Mouse (Mus musculus) ovary, postnatal 10 days (tissue): ENCODE results near the gene Slc16a13.
A peak's percentile ranks its signal among the peaks of the same experiment; 100 is the strongest.

Experiments used
- DNase-seq: peaks from one replicate; pipeline ENCODE4 v3.0.0; 2022; ENCODE audit warnings: low spot score

Gene Slc16a13

GRCm38 (mm10) chr11:70220731-70221602, at the start of gene Slc16a13:
Slc16a13 (minus strand) TSS chr11:70221064.
- peak; percentile 63 for DNase-seq

GRCm38 (mm10) chr11:70266405-70266804, 45.5 kb upstream of the Slc16a13 start:
- no peak for DNase-seq

- no peak for DNase-seq
These were observed 45.0 kb upstream of the Slc16a13 start for GRCm38 (mm10) chr11:70265819-70266218.

GRCm38 (mm10) chr11:70265252-70265651, 44.4 kb upstream of the Slc16a13 start:
- DNase-seq: no peak

GRCm38 (mm10) chr11:70259035-70259434, 38.2 kb upstream of the Slc16a13 start:
- no peak for DNase-seq

GRCm38 (mm10) chr11:70254931-70255531, 34.2 kb upstream of the Slc16a13 start, which contains the start of gene Alox12:
Alox12 (minus strand) TSS chr11:70255353.
- no peak for DNase-seq

GRCm38 (mm10) chr11:70254337-70254736, 33.5 kb upstream of the Slc16a13 start:
- DNase-seq: no peak

- DNase-seq: no peak
These were observed 31.0 kb upstream of the Slc16a13 start for GRCm38 (mm10) chr11:70251853-70252252.

- DNase-seq: no peak
These were observed 29.3 kb upstream of the Slc16a13 start for GRCm38 (mm10) chr11:70250150-70250549.

GRCm38 (mm10) chr11:70247136-70247845, 26.4 kb upstream of the Slc16a13 start:
- DNase-seq: no peak

GRCm38 (mm10) chr11:70242591-70242990, 21.7 kb upstream of the Slc16a13 start:
- DNase-seq: no peak

- peak; percentile 79 for DNase-seq
These were observed 18.8 kb upstream of the Slc16a13 start, which contains the start of the genes Gm21988 and Rnasek for GRCm38 (mm10) chr11:70239541-70240279. Gm21988 (minus strand) TSS chr11:70239830. Rnasek (minus strand) TSS chr11:70239842.

GRCm38 (mm10) chr11:70238591-70239440, 18.0 kb upstream of the Slc16a13 start:
- no peak for DNase-seq

- peak; percentile 98 for DNase-seq
These were observed 16.7 kb upstream of the Slc16a13 start, which contains the start of gene 0610010K14Rik for GRCm38 (mm10) chr11:70237457-70238167. 0610010K14Rik (minus strand) TSS chr11:70237914.

GRCm38 (mm10) chr11:70236717-70237116, 15.9 kb upstream of the Slc16a13 start:
- no peak for DNase-seq

GRCm38 (mm10) chr11:70235254-70235900, 14.5 kb upstream of the Slc16a13 start:
- no peak for DNase-seq

- no peak for DNase-seq
These were observed 13.6 kb upstream of the Slc16a13 start for GRCm38 (mm10) chr11:70234497-70234896.

- DNase-seq: no peak
These were observed 13.2 kb upstream of the Slc16a13 start for GRCm38 (mm10) chr11:70234037-70234436.

- DNase-seq: no peak
These were observed 12.2 kb upstream of the Slc16a13 start for GRCm38 (mm10) chr11:70233016-70233415.
